24 mouse cellular contexts compared by ENCODE assay signal in the genomic region with DNA sequence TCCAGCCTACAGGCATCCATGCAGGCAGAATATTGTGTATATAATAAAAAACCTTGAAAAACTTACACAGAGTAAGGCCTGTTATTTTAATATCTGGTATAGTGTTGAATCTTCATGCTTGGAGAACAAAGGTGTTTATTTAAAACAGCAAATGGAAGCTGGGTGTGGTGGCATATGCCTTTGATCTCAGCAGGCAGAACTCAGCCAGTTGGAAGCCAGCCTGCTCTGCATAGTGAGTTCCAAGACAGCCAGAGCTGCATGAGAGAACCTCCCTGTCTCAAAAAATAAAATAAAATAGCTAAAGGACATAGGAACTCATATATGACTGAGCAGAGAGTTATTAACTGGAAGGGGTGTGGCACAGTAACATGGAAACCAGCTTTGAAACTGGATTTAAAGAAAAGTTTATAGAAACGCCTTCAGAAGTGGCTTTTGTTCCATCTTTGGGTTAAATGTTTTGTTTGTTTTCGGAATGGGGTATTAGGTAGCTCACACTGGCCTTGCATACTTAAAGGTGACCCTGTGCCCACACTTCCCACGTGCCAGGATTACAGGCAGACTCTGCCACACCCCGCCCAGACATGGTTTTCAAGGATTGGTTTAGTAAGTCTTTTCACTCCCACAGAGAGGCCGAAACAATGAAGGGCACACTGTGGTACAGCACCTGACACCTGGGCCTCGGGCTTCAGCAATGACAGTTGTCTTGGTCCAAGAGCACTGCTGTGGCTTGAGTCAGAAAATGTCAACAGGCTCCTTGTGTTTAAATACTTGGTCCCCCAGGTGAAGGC. TPM values are rescaled to one million over a fixed set of nuclear protein-coding genes. Genes with fewer than 3 reads are reported as not detected.
DNase-seq lines count a peak whose midpoint lies in the region; ATAC-seq and TF ChIP-seq lines count a peak whose summit lies in the region.
"Had no signal": no experiment of that assay in that cellular context is flagged by ENCODE, and none has a peak within 500 bp of the region (broad histone marks: within the 10 kb centered on the region; RNA-seq: fewer than 3 reads in every experiment).

No protein-coding gene starts in this region.

- H3K4me2 ChIP-seq in forebrain, postnatal 0 days (ENCODE audit: low read depth): no peak overlapping the region
- H3K4me2 ChIP-seq in lung, embryonic 14.5 days: no peak overlapping the region
- H3K4me2 ChIP-seq: heart, embryonic 11.5 days; liver, embryonic 12.5 days; midbrain, embryonic 12.5 days; neural tube, embryonic 15.5 days had no signal

- DNase-seq in cerebellum, postnatal 10 days: peak; percentile 30 to 43
- DNase-seq in cerebellum, adult 9-10 months: no peak
- DNase-seq in forebrain, postnatal 0 days: peak; percentile 39
- DNase-seq in forebrain, embryonic 10.5 days (ENCODE audit: extremely low spot score, low spot score): no peak
- DNase-seq in lung, embryonic 14.5 days: peak; percentile 42
- DNase-seq in lung, postnatal 4 days: peak; percentile 30 to 63
- no peak for DNase-seq in neural tube, embryonic 10.5 days (ENCODE audit: extremely low spot score, low spot score)
- DNase-seq: adrenal gland, adult 8-10 months; cerebellum, adult 18-20 months; gastrocnemius, adult 2 months; heart, postnatal 10 days; kidney, adult 8-10 months; kidney, postnatal 36 days; left cerebral cortex, postnatal 4 days; spleen, adult 18-20 months had no signal

- no peak for TF ChIP-seq CTCF in forebrain, postnatal 0 days (IDR thresholded peaks at IDR 0.05; ENCODE audit: low read depth)
- no peak for TF ChIP-seq CTCF in lung, embryonic 14.5 days (IDR thresholded peaks at IDR 0.05; ENCODE audit: low read depth)

- no peaks in the 10 kb centered on the region for H3K4me1 ChIP-seq in forebrain, postnatal 0 days (ENCODE audit: insufficient read depth)
- peaks cover 26% of the 10 kb centered on the region for H3K4me1 ChIP-seq in forebrain, embryonic 10.5 days
- no peaks in the 10 kb centered on the region for H3K4me1 ChIP-seq in lung, embryonic 14.5 days (ENCODE audit: insufficient read depth)
- H3K4me1 ChIP-seq: liver, embryonic 12.5 days; neural tube, embryonic 15.5 days had no signal

- H3K27me3 ChIP-seq in forebrain, postnatal 0 days (ENCODE audit: insufficient read depth, low read length): no peaks in the 10 kb centered on the region
- no peaks in the 10 kb centered on the region for H3K27me3 ChIP-seq in forebrain, embryonic 10.5 days (ENCODE audit: poor library complexity, severe bottlenecking)
- H3K27me3 ChIP-seq in lung, embryonic 14.5 days (ENCODE audit: insufficient read depth, low read length): no peaks in the 10 kb centered on the region
- H3K27me3 ChIP-seq: liver, embryonic 12.5 days; midbrain, embryonic 12.5 days; neural tube, embryonic 15.5 days had no signal

- H3K9me3 ChIP-seq in forebrain, postnatal 0 days (ENCODE audit: low read length): no peaks in the 10 kb centered on the region
- H3K9me3 ChIP-seq in forebrain, embryonic 10.5 days: no peaks in the 10 kb centered on the region
- H3K9me3 ChIP-seq in lung, embryonic 14.5 days (ENCODE audit: low read depth, low read length): no peaks in the 10 kb centered on the region
- H3K9me3 ChIP-seq: liver, embryonic 12.5 days; midbrain, embryonic 12.5 days; neural tube, embryonic 15.5 days had no signal

- 57% methylated on average over 6 of the region's 6 CpGs for WGBS in forebrain, postnatal 0 days
- 70% methylated on average over 6 of the region's 6 CpGs for WGBS in forebrain, embryonic 10.5 days
- WGBS in lung, embryonic 14.5 days: 54% methylated on average over 6 of the region's 6 CpGs

- no peaks in the 10 kb centered on the region for H3K36me3 ChIP-seq in forebrain, postnatal 0 days (ENCODE audit: insufficient read depth)
- H3K36me3 ChIP-seq in forebrain, embryonic 10.5 days (replicated peaks): no peaks in the 10 kb centered on the region
- no peaks in the 10 kb centered on the region for H3K36me3 ChIP-seq in lung, embryonic 14.5 days (ENCODE audit: insufficient read depth)
- H3K36me3 ChIP-seq: liver, embryonic 12.5 days; midbrain, embryonic 12.5 days; neural tube, embryonic 15.5 days had no signal

- H3K27ac ChIP-seq in forebrain, postnatal 0 days (ENCODE audit: low read depth, low read length): no peak overlapping the region
- no peak overlapping the region for H3K27ac ChIP-seq in forebrain, embryonic 10.5 days
- no peak overlapping the region for H3K27ac ChIP-seq in lung, embryonic 14.5 days (ENCODE audit: low read depth)
- H3K27ac ChIP-seq: gastrocnemius, adult 2 months; left cerebral cortex, adult 2 months; liver, embryonic 12.5 days; midbrain, embryonic 12.5 days; neural tube, embryonic 15.5 days had no signal

- H3K4me3 ChIP-seq in forebrain, postnatal 0 days (ENCODE audit: low read depth, low read length): no peak overlapping the region
- H3K4me3 ChIP-seq in forebrain, embryonic 10.5 days: no peak overlapping the region
- no peak overlapping the region for H3K4me3 ChIP-seq in lung, embryonic 14.5 days (ENCODE audit: low read depth, low read length)
- H3K4me3 ChIP-seq: gastrocnemius, adult 2 months; left cerebral cortex, adult 2 months; liver, embryonic 12.5 days; midbrain, embryonic 12.5 days; neural tube, embryonic 15.5 days had no signal

- no peak for ATAC-seq in forebrain, postnatal 0 days
- ATAC-seq in lung, embryonic 14.5 days (ENCODE audit: insufficient read depth): peak; percentile 24; the same call in 1 of the 2 replicates
- ATAC-seq in megakaryocyte-erythroid progenitor cell, adult 5-6 weeks (replicated peaks; ENCODE audit: low FRiP score, low TSS enrichment, poor library complexity, severe bottlenecking): no peak
- ATAC-seq: CD4-positive, CD25-positive, alpha-beta regulatory T cell, adult 4 months; liver, embryonic 12.5 days; Patski had no signal

- H3K9ac ChIP-seq in forebrain, postnatal 0 days: no peak overlapping the region
- H3K9ac ChIP-seq in lung, embryonic 14.5 days: no peak overlapping the region
- H3K9ac ChIP-seq: liver, embryonic 12.5 days; midbrain, embryonic 12.5 days; neural tube, embryonic 15.5 days had no signal

RNA-seq across cellular contexts. Expression of a gene that starts 38.9 kb away (rescaled TPM):
- 15.0 and 29.2 TPM in 2 replicates for total RNA-seq in forebrain, postnatal 0 days (2014; rRNA removed)
- polyA plus RNA-seq in forebrain, postnatal 0 days (2015; fragmentation: Nextera tagmentation; extraction: Ambion mirVana): 11.4 and 11.7 TPM in 2 replicates
- polyA plus RNA-seq in forebrain, embryonic 10.5 days (2016; fragmentation: Nextera tagmentation; extraction: Ambion mirVana): 0.48 and 0.89 TPM in 2 replicates
- polyA plus RNA-seq in lung, embryonic 14.5 days (2014; fragmentation: Nextera tagmentation; extraction: Ambion mirVana): 2.8 and 3.1 TPM in 2 replicates
- total RNA-seq in megakaryocyte-erythroid progenitor cell, adult 5-6 weeks (2014; fragmentation: Nextera tagmentation): not detected in 2 replicates
- not detected in 2 replicates for total RNA-seq in megakaryocyte-erythroid progenitor cell, adult 5-6 weeks (2017)
- total RNA-seq: adrenal gland, adult 8-10 months; gastrocnemius, adult 2 months; granulocyte monocyte progenitor cell, adult 5-6 weeks had no signal

Comparison
In these comparisons a context has a peak if more than half of its experiments do, and no peak if none do; other contexts are left out.
1. DNase-seq: peak in cerebellum, postnatal 10 days (2 of 2), forebrain, postnatal 0 days (single experiment), lung, embryonic 14.5 days (single experiment) and lung, postnatal 4 days (2 of 2); none in cerebellum, adult 9-10 months (single experiment), forebrain, embryonic 10.5 days (single experiment) and neural tube, embryonic 10.5 days (single experiment).